Mouse (Mus musculus): ENCODE results near the gene Ranbp3. TPM values are rescaled to one million over a fixed set of nuclear protein-coding genes. Genes with fewer than 3 reads are reported as not detected.

The Ranbp3 gene
- polyA plus RNA-seq, 1 experiment = 144 TPM

DNA sequence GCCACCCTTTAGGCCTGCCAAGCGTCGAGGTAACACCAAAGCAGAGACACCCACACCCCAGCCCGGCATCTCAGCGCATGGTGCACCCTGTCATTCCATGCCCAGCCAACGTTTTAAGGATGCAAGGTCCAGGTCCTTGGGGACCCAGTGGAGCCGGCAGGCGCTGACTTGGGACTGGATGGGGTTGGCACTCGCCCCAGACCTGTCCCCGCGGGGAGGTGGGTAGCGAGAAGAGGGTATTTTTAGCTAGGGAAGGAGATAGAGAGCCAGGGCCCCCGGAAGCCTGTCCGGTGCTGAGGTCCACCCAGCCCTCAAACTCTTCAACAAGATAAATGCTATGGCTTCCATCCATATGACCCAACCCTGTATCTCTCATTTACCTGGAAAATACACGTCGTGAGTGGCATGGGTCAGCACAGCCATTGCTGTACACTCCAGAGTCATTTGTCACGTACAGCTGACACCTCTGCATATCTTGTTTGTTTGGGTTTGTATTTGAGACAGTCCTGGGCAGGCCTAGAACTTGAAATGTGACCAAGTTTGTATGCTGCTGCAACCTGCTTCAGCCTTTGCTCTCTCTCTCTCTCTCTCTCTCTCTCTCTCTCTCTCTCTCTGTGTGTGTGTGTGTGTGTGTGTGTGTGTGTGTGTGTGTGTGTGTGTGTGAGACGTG lies 67.2 kb downstream of the Ranbp3 start:
- TF ChIP-seq GATA1 (IDR thresholded peaks at IDR 0.05; ENCODE audit: low read length) = no peak

DNA sequence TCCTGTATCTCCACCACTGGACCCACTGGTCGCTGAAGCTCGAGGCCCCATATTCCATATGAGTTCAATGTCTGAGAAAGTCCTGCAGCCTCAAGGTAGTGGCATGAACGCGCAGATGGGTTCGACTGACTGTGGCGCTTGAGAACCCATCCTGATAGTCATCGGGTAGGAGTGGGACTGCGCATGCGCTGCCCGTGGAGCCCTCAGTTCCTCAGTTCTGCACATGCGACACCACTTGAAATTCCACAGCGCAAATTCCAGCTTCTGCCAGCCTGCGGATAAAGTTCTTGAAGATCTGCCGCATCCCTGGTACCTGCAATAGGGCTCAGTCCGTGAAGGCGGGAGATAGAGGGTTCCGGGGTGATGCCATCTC lies 67.7 kb downstream of the Ranbp3 start:
- no peak for TF ChIP-seq GATA1 (IDR thresholded peaks at IDR 0.05; ENCODE audit: low read length)

DNA sequence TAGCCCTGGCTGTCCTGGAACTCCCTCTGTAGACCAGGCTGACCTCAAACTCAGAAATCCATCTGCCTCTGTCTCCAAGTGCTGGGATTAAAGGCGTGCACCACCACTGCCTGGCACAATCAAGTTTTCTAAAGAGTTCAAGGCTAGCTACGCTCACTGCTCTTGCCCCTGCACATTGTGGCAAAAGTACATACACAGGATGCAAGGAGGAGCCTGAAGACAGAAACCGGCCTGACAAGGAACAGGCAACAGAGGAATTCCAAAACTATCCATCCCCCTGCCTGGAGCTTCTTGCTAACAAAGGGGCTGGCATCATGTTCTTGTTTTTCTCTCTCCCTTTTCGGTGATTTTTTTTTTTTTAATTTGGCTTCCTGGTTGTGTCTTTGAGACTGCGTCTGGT lies 71.1 kb downstream of the Ranbp3 start:
- TF ChIP-seq GATA1 (IDR thresholded peaks at IDR 0.05; ENCODE audit: low read length) = no peak

DNA sequence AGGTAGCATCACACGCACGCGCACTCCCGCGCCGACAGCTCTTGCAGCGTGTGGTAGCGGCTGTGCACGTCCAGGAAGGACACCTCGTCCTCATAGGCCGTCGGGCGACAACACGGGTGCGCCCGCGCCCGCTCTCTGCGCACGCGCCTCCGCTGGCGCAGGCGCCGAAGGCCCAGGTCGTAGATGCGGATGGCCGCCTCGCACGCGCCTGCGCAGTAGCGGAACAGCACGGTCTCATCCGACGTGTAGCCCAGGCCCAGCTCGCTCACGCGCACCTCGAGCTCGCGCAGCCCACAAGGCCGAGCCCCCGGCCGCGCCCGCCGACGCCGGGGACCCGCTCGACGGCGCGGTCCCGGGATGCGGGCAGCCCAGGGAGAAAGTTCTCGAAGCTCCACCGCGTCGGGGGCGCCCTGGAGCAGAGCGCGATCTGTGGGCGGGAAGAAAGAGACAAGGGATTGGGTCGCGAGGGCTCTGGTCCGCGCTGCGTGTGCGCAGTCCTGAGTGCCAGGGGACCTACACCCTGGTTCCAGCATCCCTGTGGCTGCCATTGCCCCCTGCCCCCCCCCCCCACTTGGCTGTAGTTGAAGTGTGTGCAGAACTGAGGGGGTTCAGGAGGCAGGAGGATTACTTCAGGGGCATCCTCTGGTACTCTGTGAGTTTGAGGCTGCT lies 78.4 kb downstream of the Ranbp3 start:
- no peak for TF ChIP-seq GATA1 (IDR thresholded peaks at IDR 0.05; ENCODE audit: low read length)

DNA sequence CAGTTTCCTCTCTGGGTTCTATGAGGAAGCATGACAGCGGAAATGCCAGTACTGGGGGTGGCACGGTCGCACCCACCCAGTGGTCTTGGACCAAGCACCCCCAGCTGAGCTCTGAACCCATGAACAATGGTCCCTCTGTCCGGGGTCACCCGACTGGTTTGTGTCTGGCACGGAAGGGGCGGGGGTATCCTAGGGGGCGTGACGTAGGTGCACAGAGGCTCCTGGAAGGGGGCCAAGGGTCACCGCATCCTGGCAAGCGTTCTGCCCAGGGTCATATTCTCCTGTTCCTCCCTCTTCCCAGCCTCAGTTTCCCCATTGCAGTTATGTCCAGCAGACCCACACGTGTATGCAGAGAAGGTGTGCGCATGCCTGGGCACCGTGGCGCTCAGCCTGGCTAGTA lies 80.4 kb downstream of the Ranbp3 start:
- no peak for TF ChIP-seq GATA1 (IDR thresholded peaks at IDR 0.05; ENCODE audit: low read length)

DNA sequence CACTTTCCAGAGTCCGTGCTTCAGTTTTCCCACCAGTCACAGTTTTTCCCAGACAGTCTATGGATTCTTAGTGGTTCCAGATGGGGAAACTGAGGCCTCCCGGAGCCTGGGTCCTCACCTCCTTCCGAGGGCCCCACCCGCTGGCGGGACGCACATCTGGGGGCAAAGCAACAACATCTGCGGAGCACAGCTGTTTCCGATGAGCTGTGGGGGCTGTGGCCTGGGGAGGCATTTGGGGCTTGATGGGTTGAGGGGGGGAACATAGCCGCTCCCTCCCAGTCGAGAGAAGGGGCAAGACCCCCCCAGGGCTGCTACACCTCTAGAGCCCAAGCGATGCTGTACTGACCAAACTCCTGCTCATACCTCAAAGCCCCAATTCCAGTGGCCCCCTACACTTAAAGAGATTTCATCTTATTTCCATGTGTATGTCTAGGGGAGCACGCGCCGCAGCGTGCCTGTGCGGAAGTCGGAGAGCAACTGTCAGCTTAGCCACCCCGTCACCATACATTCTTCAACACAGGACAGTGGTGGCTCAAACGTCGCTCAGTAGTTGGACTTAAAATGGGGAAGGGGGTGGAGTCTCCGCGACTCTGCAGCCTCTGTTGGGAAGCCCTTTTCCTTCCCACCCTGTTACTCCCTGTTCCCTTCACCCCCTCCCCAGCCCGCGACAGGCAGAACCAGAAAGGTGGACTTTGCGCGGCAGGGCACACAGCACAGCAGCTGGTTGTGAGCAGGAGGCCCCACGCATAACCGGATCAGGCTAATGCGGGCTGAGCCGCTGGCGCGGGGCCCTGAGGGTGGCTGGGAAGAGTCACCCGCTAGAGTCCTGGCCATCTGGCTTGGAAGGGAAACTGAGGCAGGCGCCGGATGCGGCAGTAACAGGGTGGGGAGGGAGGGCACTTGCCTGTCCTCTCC lies 81.4 kb downstream of the Ranbp3 start:
- TF ChIP-seq GATA1 (IDR thresholded peaks at IDR 0.05; ENCODE audit: low read length) = no peak

DNA sequence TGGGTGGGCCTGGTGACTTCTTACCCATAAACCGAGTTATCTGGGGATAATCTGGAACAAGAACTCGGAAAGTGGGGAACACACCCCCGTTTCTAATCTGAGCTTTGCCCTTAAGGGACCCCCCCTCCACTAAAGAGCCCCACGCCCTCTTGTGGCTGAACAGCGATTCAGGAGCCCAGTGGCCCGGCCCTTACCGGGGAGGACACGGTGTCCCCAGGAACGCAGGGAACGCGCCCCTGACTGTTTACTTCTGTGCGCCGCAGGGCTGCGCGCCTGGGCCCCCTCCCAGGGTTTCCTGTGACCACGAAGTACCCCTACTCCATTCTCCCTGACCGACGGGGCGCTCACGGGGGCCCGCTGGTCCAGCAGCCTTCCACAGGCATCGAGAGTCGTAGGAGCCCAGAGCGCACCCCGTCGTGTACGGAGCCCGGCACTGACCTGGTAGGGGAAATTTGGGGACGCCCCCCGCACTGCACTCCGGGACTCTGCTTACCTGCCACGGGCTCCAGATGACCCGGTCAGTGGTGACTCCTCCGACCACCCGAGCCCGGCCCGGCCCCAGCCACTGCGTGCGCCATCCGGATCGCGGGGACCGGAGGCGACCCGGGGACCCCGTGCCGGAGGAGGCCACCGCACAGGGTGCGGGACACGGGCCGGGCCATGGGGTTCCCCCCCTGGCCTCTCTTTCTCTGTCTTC lies 83.8 kb downstream of the Ranbp3 start:
- TF ChIP-seq GATA1 (IDR thresholded peaks at IDR 0.05; ENCODE audit: low read length) = no peak

DNA sequence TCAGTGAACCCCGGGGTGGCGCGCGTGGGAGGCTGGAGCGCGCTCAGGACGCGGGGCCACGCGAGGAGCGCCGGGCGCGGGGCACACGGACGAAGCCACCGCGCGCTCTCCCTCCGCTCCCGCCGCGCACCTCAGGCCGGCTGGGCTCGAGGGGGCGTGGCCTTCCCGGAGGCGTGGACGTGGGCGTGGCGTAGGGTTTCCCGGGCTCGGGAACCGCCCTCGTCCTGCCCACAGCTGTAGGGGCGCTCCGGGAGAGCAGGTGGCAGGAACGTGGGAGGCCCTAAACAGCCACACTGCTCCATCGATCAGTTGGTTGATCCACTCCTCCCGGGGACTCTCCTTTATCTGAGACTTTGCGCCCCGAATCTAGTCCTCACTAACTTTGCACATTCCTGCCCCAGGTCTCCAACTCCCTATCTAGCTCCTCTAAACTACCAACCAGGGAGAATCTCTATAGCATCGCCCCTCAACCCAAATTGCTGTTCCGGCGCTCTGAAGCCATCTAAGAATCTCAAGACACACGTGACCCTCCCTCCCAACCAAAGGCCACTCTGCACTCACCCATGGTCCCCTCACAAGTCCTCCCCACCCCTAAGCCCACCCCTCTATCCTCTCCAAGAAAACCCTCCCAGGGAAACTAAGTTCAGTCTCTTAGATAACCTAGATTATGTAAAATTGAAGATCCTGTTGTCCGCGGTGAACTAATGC lies 84.5 kb downstream of the Ranbp3 start, which contains the start of gene Nrtn:
Gene Nrtn, minus strand, starts transcription at position 115 of the 708 bp plus-strand sequence.
- TF ChIP-seq GATA1 (IDR thresholded peaks at IDR 0.05; ENCODE audit: low read length) = no peak

DNA sequence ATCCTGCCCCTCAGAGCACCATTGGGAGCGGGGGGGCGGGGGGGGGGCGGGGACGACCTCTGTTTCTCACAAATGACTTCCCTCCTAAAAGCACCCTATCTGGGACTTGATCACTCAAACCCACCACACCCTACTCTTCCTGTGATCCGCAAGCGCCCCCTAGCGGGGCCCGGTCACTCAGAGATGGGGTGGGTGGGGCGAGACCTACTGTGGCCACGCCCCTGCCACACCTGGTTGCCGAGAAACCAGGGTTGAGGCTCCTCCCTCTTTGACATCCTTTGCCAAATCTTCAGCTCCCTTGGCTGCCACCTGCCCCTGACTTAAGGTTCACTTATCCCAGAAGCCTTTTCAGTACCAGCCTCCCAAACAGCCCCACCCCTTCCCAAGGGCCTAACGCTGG lies 85.0 kb downstream of the Ranbp3 start:
- no peak for TF ChIP-seq GATA1 (IDR thresholded peaks at IDR 0.05; ENCODE audit: low read length)

DNA sequence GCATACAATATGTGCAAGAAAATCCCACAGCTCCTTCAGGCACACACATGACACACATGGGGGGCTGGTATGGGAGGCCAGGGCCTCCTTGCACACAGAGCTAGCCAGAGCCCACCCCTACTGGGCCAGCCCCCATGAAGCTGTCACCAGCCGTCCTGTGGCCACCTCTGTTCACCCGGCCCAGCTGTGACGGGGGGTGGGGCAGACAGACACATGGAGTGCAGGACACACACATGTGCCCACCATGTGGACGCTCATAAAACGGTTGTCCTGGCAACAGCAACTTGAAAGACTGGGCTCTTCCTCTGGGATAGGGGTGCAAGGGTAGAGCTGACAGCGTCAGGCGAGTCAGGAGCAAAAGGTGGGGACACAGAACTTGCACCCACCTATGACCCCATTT lies 86.2 kb downstream of the Ranbp3 start:
- TF ChIP-seq GATA1 (IDR thresholded peaks at IDR 0.05; ENCODE audit: low read length) = no peak

DNA sequence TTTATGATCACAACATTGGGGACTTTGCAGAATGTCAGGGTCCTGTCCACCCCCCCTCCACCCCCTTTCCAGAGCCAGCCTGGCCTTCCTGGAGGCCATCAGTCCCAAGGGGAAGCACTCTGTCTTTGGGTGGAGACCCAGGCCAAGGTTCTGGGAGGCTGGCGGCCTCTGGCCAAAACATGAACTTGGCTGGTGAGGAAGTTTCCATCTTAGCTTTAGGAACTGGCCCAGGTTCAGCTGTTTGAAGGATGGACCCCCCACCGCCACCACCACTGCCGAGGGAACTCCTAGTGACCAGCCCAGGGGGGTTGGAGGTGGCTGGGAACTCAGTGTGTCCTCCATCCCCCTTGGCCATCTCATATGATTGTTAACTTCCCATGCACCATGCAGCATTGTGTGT lies 88.0 kb downstream of the Ranbp3 start:
- no peak for TF ChIP-seq GATA1 (IDR thresholded peaks at IDR 0.05; ENCODE audit: low read length)

Other genes starting within 250 kb of the Ranbp3 start
- 40.9 and 48.5 TPM in 2 replicates for gene Ptprs, start 196.8 kb upstream of the Ranbp3 start, polyA plus RNA-seq (2012)
- not detected in 2 replicates for gene Znrf4, start 160.9 kb upstream of the Ranbp3 start, polyA plus RNA-seq (2012)
- gene Gm20219, start 118.9 kb upstream of the Ranbp3 start, polyA plus RNA-seq (2012) = 1.0 and 1.4 TPM in 2 replicates
- 193 and 233 TPM in 2 replicates for gene Safb2, start 88.7 kb upstream of the Ranbp3 start, polyA plus RNA-seq (2012)
- 173 and 226 TPM in 2 replicates for gene Safb, start 88.5 kb upstream of the Ranbp3 start, polyA plus RNA-seq (2012)
- 201 and 454 TPM in 2 replicates for gene 2410015M20Rik, start 63.5 kb upstream of the Ranbp3 start, polyA plus RNA-seq (2012)
- gene Rpl36, start 59.9 kb upstream of the Ranbp3 start, polyA plus RNA-seq (2012) = 8,561 and 9,154 TPM in 2 replicates
- 202 and 208 TPM in 2 replicates for gene Lonp1, start 46.4 kb upstream of the Ranbp3 start, polyA plus RNA-seq (2012)
- not detected in 2 replicates for gene Catsperd, start 45.2 kb upstream of the Ranbp3 start, polyA plus RNA-seq (2012)
- gene Ndufa11, start 44.5 kb downstream of the Ranbp3 start, polyA plus RNA-seq (2012) = 277 and 284 TPM in 2 replicates
- 10.6 and 12.7 TPM in 2 replicates for gene Vmac, start 44.7 kb downstream of the Ranbp3 start, polyA plus RNA-seq (2012)
- gene Nrtn, start 84.2 kb downstream of the Ranbp3 start, polyA plus RNA-seq (2012) = not detected in 2 replicates
- gene Dus3l, start 91.5 kb downstream of the Ranbp3 start, polyA plus RNA-seq (2012) = 61.6 and 67.0 TPM in 2 replicates
- 3.0 and 3.4 TPM in 2 replicates for gene Prr22, start 97.0 kb downstream of the Ranbp3 start, polyA plus RNA-seq (2012)
- 27.4 and 31.2 TPM in 2 replicates for gene Rfx2, start 157.7 kb downstream of the Ranbp3 start, polyA plus RNA-seq (2012)
- gene Acsbg2, start 201.2 kb downstream of the Ranbp3 start, polyA plus RNA-seq (2012) = not detected in 2 replicates
- gene 1700061G19Rik, start 202.2 kb downstream of the Ranbp3 start, polyA plus RNA-seq (2012) = not detected in 2 replicates